Mouse (Mus musculus) embryo, embryonic 10 days (tissue): ENCODE measurements around the gene Camk2d.
A peak's percentile ranks its signal among the peaks of the same experiment; 100 is the strongest.

Experiments
- DNase-seq: peaks from one replicate; pipeline ENCODE4 v3.0.0-alpha.2; 2015; ENCODE audit warnings: low spot score

Camk2d gene

DNA sequence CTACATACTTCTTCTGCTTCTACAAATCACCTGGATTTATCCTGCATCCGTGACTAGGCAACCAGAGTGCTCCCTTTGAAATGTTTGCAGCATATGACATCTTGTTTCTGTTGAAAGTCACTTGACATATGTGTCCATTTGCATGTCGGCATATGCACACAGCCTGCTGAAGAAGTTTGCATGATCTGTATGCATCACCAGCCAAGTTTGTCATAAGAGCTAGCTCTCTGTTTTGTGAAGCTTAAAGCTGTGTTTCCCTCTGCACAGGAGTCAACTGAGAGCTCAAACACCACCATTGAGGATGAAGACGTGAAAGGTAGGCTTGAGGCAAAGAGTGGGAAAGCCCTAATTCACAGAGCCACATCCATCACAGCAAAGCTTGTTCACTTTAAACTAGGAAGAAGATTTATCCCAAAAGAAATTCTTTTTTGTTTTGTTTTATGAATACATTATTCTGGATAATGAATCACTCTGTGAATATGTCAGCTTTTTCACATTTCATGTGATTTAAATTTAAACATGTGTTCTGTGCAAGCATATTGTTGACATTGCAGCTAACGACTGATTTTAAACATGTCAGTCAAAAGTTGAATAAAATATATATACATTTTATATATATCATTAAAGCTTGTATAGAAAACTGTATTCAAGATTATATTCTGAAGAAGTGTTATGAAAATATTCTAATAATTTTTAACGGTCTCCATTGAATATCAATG, 214.4 kb downstream of the Camk2d start:
- DNase-seq = no peak

DNA sequence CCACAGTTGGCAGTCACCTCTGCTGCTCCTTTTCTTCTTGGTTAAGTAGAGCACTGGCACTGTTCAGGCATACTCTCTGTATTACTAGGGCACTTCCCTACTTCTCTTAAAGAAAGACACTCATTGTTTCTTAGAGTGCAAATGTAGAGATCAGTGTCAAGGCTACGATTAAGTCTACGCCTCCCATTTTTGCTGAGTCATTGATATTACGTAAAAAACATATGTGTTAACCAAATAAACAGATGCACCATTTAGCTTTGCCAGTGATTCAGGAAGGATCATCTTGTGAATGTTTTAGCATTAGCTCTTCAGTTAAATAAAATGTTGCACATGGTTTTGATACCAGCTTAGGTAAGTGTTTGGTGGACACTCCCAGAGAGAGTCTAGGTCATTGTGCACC, 215.5 kb downstream of the Camk2d start:
- no peak for DNase-seq

DNA sequence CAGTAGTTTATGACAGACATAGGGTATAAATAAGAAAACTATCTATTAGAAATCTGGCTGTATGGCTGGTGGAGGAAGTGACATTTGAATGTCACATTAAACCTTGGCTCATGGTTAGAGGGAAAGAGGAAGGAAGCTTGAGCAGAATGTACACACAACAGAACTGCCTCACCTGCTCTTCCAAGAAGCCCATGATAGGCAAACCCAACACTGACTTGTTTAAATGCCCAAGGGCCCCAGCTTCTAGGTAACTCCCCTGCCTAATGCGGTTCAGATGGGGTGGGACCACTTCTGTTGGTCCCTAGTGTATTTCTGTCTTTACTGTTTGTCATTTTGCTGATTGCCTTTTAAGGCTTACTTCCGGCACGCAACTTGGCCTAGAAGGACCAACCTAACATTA, 226.3 kb downstream of the Camk2d start:
- no peak for DNase-seq

DNA sequence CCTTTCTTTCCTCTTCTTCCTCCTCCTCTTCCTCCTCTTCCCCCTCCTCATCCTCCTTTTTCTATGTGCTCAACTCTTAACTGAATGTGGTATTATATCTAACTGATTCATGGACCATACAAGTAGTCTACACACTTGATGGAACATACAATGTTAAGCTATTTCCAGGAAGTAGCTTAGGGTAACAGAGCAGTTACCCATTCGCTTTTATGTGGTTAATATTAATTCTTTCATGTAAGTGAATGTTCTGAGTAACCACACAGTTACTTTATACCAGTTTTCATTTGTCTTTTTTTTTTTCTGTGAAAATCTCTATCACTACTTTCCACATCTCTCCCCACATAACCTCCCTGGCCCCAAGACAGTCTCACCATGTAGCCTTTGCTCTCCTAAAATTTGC, 228.8 kb downstream of the Camk2d start:
- DNase-seq = no peak

DNA sequence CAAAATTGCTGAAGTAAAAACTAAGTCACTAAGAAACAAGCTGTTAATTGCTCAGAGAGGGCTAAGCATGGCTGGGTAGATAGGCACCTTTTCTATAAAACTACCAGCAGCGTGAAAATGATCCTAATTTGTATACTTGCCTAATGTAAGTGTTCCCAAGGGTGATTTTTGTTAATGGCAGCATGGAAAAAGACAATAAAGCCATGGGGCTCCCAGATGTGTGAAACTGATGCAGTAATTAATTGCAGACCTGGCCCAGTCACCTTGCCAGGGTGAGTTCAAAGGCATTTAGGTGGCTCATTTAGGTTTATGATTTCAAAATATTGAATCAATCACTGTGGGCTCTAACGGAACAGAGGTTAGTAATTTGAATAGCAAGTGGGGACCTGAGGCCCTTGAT, 230.1 kb downstream of the Camk2d start:
- DNase-seq = no peak

DNA sequence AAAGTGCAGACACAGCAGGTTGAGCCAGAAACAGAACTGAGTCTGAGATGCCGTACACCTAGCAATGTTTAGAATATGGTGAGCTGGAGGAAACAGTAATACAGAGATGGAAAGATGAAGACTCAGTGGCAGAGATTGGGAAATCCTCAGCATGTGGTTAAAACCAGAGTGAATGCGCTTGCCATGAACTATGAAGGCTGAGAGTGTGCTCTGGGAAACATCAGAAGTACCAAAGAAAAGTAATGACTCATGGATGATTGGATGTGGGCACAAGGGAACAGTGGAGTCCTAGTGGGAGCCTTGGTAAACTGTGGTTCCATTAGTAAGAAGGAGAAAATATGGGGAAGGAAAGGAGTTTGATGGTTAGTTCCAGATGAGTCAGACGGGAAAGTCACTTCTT, 231.8 kb downstream of the Camk2d start:
- no peak for DNase-seq

DNA sequence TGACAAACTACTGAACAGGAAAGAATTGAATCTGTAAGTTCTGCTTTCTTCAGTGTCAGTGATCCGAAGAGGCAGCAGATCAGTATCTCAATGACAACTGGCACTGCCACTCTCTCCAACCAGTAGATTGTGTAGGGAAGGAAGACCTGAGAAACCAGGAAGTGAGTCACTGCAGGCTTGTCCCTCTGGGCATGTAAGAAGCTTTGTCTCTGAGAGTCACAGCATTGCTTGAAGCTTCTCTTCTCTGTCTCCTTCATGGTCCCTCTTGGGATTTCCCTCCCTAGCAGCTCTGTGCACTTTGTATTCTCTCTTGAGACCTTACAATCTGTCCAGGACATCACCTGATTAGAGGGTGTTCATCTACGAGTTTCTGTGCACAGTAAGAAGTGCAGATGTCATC, 233.7 kb downstream of the Camk2d start:
- DNase-seq = no peak

DNA sequence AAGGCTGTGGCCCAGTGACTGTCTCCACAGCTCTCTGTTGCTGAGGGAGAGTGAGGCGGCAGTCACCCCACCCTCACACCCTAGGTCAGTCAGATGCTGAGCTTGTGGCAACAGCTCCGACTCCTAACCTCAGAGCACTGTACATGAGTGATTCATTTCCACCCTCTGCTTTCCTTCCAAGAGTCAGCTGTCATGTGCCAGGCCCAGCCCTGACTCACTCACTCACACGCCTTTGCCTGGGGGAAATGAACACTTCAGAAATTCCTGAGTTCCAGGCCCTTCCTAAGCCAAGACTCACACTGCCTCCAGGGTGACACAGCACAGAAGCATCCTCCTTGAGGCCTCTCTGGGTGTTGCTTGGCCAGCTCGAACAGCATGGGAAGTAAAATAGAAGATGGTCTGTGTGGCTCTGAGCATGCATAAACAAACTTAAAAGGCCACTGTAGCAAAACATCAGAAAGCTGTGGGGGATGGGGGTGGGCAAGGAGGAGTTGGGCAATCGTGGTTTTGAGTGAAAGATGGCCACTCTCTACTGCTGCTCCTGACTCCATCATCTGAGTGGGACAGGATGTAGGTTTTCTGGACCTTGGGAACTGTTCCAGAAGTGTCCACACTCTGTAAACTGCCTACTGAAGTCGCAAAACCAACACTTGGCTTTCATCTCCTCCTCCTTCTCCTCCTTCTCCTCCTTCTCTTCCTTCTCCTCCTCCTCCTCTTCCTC, 235.5 kb downstream of the Camk2d start:
- peak; percentile 11 for DNase-seq

DNA sequence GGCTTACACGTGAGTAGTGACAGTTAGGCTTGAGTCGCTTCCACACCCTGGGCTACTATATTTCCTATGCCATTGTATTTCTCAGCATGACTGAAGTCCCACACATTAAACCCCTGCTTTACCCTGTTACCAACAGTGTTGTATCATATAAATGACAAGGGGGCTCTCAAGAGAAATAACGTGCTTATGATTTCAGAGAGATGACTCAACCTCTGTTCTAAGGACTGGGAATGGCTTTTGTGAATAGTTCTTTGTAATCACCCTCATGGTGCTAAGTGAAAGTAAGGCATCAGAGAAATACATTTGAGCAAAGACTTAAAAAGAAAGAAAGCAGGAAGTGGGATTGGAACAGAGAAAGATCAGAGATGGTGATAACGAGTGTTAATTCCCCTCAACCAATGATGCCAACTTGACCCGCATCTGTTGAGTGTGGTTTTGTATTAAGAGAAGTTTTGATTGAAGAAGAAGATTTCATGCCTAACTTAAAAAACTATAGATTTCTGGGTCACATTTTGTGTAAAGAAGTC, 238.6 kb downstream of the Camk2d start:
- no peak for DNase-seq

DNA sequence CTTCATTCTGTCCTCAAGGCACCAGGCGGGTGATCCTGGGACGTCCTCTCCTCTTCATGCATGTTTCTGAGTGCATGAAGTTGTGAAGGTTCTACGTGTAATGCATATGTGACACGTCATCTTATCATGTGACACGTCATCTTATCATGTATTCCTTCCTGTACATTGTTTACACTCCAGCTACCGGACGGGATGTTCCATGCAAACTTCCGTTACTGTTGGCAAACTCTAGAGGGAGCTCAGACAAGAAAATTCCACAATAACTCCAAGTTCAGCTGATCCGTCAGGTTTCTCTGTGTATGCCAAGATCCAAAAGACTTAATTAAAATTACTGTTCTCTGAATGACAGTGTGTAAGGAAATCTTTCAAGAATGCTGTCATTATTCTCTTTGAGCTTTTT, 246.7 kb downstream of the Camk2d start:
- DNase-seq = no peak

DNA sequence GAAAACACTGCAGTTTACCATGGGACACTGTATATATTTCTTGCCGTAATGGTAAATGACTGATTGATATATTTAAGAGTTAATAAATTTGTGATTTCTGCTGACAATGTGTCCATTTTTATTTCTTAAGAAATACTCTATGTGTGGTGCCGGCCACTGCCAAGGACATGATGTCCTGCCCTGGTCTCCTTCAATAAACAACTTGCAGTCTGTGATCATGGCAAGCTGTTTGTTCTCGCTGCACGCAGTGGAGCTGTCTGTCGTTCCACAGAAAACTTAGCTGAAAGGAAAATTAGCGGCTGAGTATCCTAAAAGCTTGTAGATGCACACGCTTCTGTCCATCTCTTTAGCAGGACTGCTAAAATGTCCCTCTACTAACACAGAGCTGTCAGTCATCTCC, 248.7 kb downstream of the Camk2d start:
- no peak for DNase-seq

DNA sequence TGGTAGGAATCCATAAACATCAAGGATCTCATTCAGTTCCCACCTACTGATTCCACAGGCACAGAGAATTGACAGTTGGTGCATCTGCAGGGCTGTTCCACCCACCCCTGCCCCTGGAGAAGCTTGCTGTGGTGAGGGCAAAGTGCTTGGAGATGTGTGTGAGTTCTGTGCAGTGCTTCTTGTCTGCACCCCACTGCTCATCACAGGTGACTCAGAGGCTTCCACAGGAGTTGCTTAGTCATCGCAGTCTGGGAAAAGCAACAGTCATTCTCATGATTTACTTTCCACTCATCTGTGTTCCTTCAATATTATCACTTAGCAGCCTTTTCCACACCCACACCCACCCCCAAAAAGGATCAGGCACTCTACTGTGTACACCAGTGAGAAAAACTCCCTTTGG, 252.0 kb downstream of the Camk2d start:
- DNase-seq = no peak

DNA sequence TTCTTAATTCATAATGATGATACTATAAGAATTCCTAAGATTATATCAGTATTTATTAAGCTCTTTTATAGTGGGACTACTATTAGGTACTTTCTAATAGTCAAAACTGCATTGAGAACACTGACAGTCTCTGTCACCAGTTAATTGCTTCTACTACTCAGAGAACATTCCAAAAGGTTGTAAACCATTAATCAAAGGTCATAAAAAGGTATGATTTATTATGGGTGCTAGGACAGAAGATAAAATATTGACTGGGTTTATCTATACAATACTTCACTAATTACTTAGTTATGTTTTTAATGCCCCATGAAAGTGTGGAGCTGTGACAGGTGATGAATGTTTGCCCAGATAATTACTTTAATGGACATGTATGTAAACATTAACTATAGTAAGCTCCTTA, 264.3 kb downstream of the Camk2d start:
- no peak for DNase-seq

DNA sequence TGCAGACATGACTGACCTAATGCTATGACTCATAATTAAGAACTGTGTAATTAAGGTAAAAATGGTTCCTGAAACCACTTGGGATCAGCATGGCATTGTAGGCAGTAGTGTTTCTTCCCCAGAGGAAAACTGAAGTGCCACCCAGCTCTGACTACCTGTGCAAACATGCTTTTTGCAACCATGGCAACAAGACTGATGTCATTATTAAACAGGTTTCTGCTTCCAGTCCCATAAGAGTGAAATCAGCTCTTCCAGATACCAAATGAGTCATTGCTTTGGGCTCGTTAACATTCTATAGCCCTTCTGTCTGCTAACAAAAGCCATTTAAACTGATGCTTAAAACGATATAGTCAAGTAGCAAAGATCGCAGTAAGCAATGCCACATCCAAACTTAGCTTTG, 273.5 kb downstream of the Camk2d start:
- DNase-seq = no peak

DNA sequence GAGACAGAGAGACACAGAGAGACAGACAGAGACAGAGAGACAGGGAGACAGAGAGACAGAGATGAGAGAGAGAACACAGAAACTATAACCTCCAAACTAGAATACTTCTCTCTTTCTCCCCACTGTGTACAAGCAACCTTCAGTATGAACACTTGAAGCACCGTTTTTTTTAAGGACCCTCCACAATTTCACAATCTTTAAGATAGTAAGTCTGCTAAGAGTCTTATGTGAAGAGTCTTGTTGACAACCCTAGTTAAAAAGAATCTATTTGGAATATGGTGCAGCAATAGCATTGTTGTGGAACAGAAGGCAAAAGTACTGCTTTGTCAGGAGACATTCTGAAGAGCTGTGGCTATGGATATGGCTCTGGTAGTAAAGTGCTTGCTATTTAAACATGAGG, 274.6 kb downstream of the Camk2d start:
- no peak for DNase-seq

DNA sequence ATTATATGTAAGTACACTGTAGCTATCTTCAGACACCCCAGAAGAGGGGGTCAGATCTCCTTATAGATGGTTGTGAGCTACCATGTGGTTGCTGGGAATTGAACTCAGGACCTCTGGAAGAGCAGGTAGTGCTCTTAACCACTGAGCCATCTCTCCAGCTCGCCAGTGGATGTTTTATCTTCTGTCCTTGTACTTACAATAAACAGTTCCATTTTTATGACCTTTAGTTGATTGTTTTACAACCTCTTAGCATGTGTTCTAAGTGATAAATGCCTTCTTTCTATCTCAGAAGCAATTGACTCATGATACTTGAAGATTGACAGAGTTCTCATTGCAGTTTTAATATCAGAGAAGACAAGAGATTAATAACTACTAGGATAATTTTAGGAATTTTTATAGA, 282.1 kb downstream of the Camk2d start:
- no peak for DNase-seq

DNA sequence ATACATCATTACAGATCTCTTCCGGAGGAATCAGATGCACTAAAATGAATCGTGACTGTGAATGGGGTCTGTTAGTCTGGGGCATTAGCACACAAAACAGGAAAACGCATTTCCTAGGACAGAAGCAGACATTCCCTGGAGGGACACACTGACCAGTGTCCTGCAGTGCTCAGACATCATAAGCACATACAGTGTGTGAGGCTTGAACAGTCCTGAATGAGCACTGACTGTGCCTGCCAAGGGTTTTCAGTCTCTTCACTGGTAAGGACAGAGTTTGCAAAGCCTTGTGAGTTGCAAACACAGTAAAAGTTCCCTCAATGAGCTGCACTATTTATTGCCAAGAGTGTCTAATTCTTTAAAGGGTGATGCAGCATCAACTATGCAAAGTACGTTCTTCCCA, 290.0 kb downstream of the Camk2d start:
- DNase-seq = no peak

DNA sequence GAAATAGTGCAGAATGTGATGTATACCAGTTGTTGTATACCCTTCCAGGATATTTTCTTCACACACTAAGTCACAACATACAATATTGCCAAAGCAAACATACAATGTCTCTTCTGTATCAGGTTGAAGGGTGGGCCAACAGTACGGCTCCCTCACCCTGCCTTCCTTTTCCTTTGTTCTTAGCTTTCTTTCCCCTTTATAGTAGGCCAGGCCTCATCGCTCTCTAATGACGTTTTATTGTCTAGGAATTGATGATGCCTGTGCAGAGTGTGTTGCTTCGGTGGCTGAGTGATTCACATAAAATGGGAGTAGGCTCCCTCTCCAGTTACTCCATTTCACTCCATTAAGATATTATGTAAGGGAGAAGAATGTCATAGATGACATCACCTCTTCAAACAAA, 290.5 kb downstream of the Camk2d start:
- no peak for DNase-seq
